Mouse (Mus musculus): ENCODE measurements around the gene Itgal. TPM values are rescaled to one million over a fixed set of nuclear protein-coding genes. Genes with fewer than 3 reads are reported as not detected.

Itgal gene
- polyA plus RNA-seq, 1 experiment from 2014 or later, result 1.2 TPM

- DNase-seq (ENCODE audit: low spot score) (no peak), ATAC-seq (ENCODE audit: insufficient read depth, low FRiP score, low TSS enrichment) (no peak)
- H3K27me3 ChIP-seq (ENCODE audit: control insufficient read depth, insufficient read depth, low read length), result no peaks in the 10 kb centered on the region
Measured at GRCm38 (mm10) chr7:127287940-127288339, 8.1 kb upstream of the Itgal start.

GRCm38 (mm10) chr7:127289306-127289705, 6.8 kb upstream of the Itgal start:
- Histone ChIP-seq H3K4me2 (ENCODE audit: low read depth) (no peak overlapping the region), H3K9me3 (ENCODE audit: control insufficient read depth, low read length) (peaks cover 10% of the 10 kb centered on the region), H3K4me1 (ENCODE audit: control insufficient read depth, insufficient read depth, low read length) (no peaks in the 10 kb centered on the region), H3K4me3 (ENCODE audit: low read depth, low read length) (no peak overlapping the region), H3K9ac (ENCODE audit: low read length) (no peak overlapping the region), H3K36me3 (ENCODE audit: control insufficient read depth, insufficient read depth, low read length) (no peaks in the 10 kb centered on the region), H3K27ac (ENCODE audit: low read depth, low read length) (no peak overlapping the region), H3K27me3 (ENCODE audit: control insufficient read depth, insufficient read depth, low read length) (no peaks in the 10 kb centered on the region)
- WGBS, result 93% methylated on average over 2 of the region's 2 CpGs
- ATAC-seq (ENCODE audit: insufficient read depth, low FRiP score, low TSS enrichment), result no peak
- DNase-seq (ENCODE audit: low spot score), result no peak

More at GRCm38 (mm10) chr7:127287940-127288339, 8.1 kb upstream of the Itgal start:
- H3K4me1 ChIP-seq (ENCODE audit: control insufficient read depth, insufficient read depth, low read length), result no peaks in the 10 kb centered on the region
- H3K9me3 ChIP-seq (ENCODE audit: control insufficient read depth, low read length), result peaks cover 10% of the 10 kb centered on the region
- H3K4me2 ChIP-seq (ENCODE audit: low read depth), result no peak overlapping the region
- 58% methylated on average over 1 of the region's 1 CpGs for WGBS
- H3K36me3 ChIP-seq (ENCODE audit: control insufficient read depth, insufficient read depth, low read length), result no peaks in the 10 kb centered on the region
- no peak overlapping the region for H3K9ac ChIP-seq (ENCODE audit: low read length)
- no peak overlapping the region for H3K27ac ChIP-seq (ENCODE audit: low read depth, low read length)
- H3K4me3 ChIP-seq (ENCODE audit: low read depth, low read length), result no peak overlapping the region

DNA sequence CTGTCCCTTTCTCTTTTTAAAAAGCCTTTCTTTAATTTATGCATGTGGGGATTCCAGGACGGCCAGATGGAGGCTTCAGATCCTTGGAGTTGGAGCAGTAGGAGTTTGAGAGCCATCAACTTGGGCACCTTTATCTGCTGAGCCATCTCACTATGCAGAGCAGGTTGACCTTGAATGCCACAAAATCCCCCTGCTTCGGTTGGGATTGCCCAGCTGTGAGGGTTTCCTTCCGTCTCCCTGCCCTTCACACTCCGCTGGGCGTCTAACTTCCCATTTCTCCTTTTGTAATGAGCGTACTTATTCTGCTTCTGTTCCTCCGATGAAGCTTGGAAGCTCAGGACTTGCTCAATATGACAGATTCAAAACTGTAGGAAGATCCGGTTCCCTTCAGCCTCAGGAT, 5.9 kb upstream of the Itgal start:
- 74% methylated on average over 8 of the region's 8 CpGs for WGBS
- H3K4me2 ChIP-seq (ENCODE audit: low read depth), result no peak overlapping the region
- H3K9me3 ChIP-seq (ENCODE audit: control insufficient read depth, low read length), result peaks cover 10% of the 10 kb centered on the region
- no peaks in the 10 kb centered on the region for H3K27me3 ChIP-seq (ENCODE audit: control insufficient read depth, insufficient read depth, low read length)
- no peak overlapping the region for H3K4me3 ChIP-seq (ENCODE audit: low read depth, low read length)
- no peak for DNase-seq (ENCODE audit: low spot score)
- no peak overlapping the region for H3K9ac ChIP-seq (ENCODE audit: low read length)
- H3K36me3 ChIP-seq (ENCODE audit: control insufficient read depth, insufficient read depth, low read length), result no peaks in the 10 kb centered on the region
- H3K27ac ChIP-seq (ENCODE audit: low read depth, low read length), result no peak overlapping the region
- no peak for ATAC-seq (ENCODE audit: insufficient read depth, low FRiP score, low TSS enrichment)
- H3K4me1 ChIP-seq (ENCODE audit: control insufficient read depth, insufficient read depth, low read length), result no peaks in the 10 kb centered on the region

DNA sequence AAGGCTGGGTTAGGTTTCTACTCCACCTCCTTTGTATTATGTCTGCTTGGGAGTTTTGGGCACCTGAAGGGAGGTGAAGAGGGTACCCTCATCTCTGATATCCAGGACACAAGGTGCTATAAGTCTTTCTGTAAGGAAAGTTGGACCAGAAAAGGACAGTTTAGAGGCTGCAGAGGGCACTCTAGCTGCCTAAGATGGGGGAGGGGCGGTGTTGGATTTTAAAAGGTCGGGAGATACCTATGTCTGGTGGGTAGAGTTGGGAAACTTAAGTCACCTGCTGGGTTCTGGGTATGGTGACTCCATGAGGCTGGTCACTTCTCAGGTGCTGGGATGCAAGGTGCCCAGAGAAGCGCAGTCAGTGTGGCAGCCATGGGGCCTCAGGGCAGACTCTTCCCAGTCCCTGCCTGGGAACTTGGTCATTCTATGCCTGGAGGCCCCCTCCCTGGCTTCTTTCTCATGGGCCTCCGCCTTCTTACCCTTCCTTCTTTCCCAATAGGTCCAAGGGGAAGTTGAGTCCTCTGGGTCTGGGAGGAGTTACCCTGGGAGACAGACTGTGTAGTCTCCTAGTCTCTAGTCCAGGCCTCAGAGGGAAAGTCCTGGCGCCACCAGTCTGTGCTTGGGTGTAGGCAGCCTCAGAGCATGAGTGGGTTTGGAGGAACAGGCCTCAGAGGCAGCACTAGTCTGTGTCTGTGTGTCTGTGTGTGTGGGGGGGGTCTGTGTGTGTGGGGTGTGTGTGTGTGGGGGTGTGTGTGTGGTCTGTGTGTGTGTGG, 911 bp downstream of the Itgal start:
- no peak overlapping the region for H3K4me3 ChIP-seq (ENCODE audit: low read depth, low read length)
- no peak for ATAC-seq (ENCODE audit: insufficient read depth, low FRiP score, low TSS enrichment)
- H3K36me3 ChIP-seq (ENCODE audit: control insufficient read depth, insufficient read depth, low read length), result no peaks in the 10 kb centered on the region
- H3K4me1 ChIP-seq (ENCODE audit: control insufficient read depth, insufficient read depth, low read length), result no peaks in the 10 kb centered on the region
- DNase-seq (ENCODE audit: low spot score), result no peak
- no peaks in the 10 kb centered on the region for H3K9me3 ChIP-seq (ENCODE audit: control insufficient read depth, low read length)
- H3K27ac ChIP-seq (ENCODE audit: low read depth, low read length), result no peak overlapping the region
- no peak overlapping the region for H3K9ac ChIP-seq (ENCODE audit: low read length)
- no peak overlapping the region for H3K4me2 ChIP-seq (ENCODE audit: low read depth)
- 83% methylated on average over 5 of the region's 5 CpGs for WGBS
- H3K27me3 ChIP-seq (ENCODE audit: control insufficient read depth, insufficient read depth, low read length), result no peaks in the 10 kb centered on the region

DNA sequence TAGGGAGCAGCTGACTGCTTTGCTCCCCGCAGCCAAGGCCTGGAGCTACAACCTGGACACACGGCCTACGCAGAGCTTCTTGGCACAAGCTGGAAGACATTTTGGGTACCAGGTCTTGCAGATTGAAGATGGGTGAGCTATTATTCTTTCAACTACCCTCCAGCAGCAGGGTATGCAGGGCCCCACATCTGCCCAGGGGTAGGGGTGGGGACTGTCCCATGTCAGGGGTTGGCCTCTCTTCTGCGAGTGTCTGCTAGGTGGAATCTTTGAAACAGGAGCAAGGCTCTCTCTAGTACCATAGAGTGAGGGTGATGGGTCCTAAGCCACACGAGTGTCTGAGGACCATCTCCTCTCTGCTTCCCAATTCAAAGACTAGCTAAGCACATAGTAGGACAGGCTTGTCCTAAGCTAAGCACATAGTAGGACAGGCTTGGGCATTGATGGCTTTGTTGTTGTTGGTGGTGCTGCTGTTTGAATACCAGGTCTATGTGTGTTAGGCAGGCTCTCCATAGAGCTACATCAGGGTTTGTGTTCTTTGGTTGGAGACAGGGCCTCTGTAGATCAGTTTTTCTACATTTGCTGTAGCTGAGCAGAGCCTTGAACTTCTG, 1.6 kb downstream of the Itgal start:
- no peak overlapping the region for H3K4me3 ChIP-seq (ENCODE audit: low read depth, low read length)
- no peaks in the 10 kb centered on the region for H3K27me3 ChIP-seq (ENCODE audit: control insufficient read depth, insufficient read depth, low read length)
- H3K27ac ChIP-seq (ENCODE audit: low read depth, low read length), result no peak overlapping the region
- H3K4me1 ChIP-seq (ENCODE audit: control insufficient read depth, insufficient read depth, low read length), result no peaks in the 10 kb centered on the region
- 94% methylated on average over 5 of the region's 5 CpGs for WGBS
- no peaks in the 10 kb centered on the region for H3K36me3 ChIP-seq (ENCODE audit: control insufficient read depth, insufficient read depth, low read length)
- no peak overlapping the region for H3K4me2 ChIP-seq (ENCODE audit: low read depth)
- H3K9ac ChIP-seq (ENCODE audit: low read length), result no peak overlapping the region
- no peaks in the 10 kb centered on the region for H3K9me3 ChIP-seq (ENCODE audit: control insufficient read depth, low read length)
- ATAC-seq (ENCODE audit: insufficient read depth, low FRiP score, low TSS enrichment) (no peak), DNase-seq (ENCODE audit: low spot score) (no peak)

- ATAC-seq (ENCODE audit: insufficient read depth, low FRiP score, low TSS enrichment) (no peak), DNase-seq (ENCODE audit: low spot score) (no peak)
- no peaks in the 10 kb centered on the region for H3K27me3 ChIP-seq (ENCODE audit: control insufficient read depth, insufficient read depth, low read length)
- no peak overlapping the region for H3K27ac ChIP-seq (ENCODE audit: low read depth, low read length)
- H3K36me3 ChIP-seq (ENCODE audit: control insufficient read depth, insufficient read depth, low read length), result no peaks in the 10 kb centered on the region
- H3K9me3 ChIP-seq (ENCODE audit: control insufficient read depth, low read length), result no peaks in the 10 kb centered on the region
- no peak overlapping the region for H3K4me3 ChIP-seq (ENCODE audit: low read depth, low read length)
- 84% methylated on average over 2 of the region's 2 CpGs for WGBS
- no peak overlapping the region for H3K4me2 ChIP-seq (ENCODE audit: low read depth)
- no peaks in the 10 kb centered on the region for H3K4me1 ChIP-seq (ENCODE audit: control insufficient read depth, insufficient read depth, low read length)
- H3K9ac ChIP-seq (ENCODE audit: low read length), result no peak overlapping the region
Measured at GRCm38 (mm10) chr7:127308431-127308830, 12.4 kb downstream of the Itgal start.

GRCm38 (mm10) chr7:127308887-127309286, 12.8 kb downstream of the Itgal start:
- H3K4me3 ChIP-seq (ENCODE audit: low read depth, low read length), result no peak overlapping the region
- no peaks in the 10 kb centered on the region for H3K9me3 ChIP-seq (ENCODE audit: control insufficient read depth, low read length)
- DNase-seq (ENCODE audit: low spot score), result peak; percentile 44
- no peak overlapping the region for H3K9ac ChIP-seq (ENCODE audit: low read length)
- no peaks in the 10 kb centered on the region for H3K4me1 ChIP-seq (ENCODE audit: control insufficient read depth, insufficient read depth, low read length)
- WGBS, result 69% methylated on average over 4 of the region's 4 CpGs
- H3K4me2 ChIP-seq (ENCODE audit: low read depth), result no peak overlapping the region
- H3K27me3 ChIP-seq (ENCODE audit: control insufficient read depth, insufficient read depth, low read length), result no peaks in the 10 kb centered on the region
- H3K36me3 ChIP-seq (ENCODE audit: control insufficient read depth, insufficient read depth, low read length), result no peaks in the 10 kb centered on the region
- ATAC-seq (ENCODE audit: insufficient read depth, low FRiP score, low TSS enrichment), result no peak
- no peak overlapping the region for H3K27ac ChIP-seq (ENCODE audit: low read depth, low read length)

GRCm38 (mm10) chr7:127309951-127310350, 13.9 kb downstream of the Itgal start:
- DNase-seq (ENCODE audit: low spot score) (no peak), ATAC-seq (ENCODE audit: insufficient read depth, low FRiP score, low TSS enrichment) (no peak)
- no peaks in the 10 kb centered on the region for H3K36me3 ChIP-seq (ENCODE audit: control insufficient read depth, insufficient read depth, low read length)
- H3K9me3 ChIP-seq (ENCODE audit: control insufficient read depth, low read length), result no peaks in the 10 kb centered on the region
- 72% methylated on average over 12 of the region's 12 CpGs for WGBS
- H3K4me1 ChIP-seq (ENCODE audit: control insufficient read depth, insufficient read depth, low read length), result no peaks in the 10 kb centered on the region
- no peak overlapping the region for H3K27ac ChIP-seq (ENCODE audit: low read depth, low read length)
- no peak overlapping the region for H3K4me2 ChIP-seq (ENCODE audit: low read depth)
- no peak overlapping the region for H3K9ac ChIP-seq (ENCODE audit: low read length)
- no peaks in the 10 kb centered on the region for H3K27me3 ChIP-seq (ENCODE audit: control insufficient read depth, insufficient read depth, low read length)
- H3K4me3 ChIP-seq (ENCODE audit: low read depth, low read length), result no peak overlapping the region

DNA sequence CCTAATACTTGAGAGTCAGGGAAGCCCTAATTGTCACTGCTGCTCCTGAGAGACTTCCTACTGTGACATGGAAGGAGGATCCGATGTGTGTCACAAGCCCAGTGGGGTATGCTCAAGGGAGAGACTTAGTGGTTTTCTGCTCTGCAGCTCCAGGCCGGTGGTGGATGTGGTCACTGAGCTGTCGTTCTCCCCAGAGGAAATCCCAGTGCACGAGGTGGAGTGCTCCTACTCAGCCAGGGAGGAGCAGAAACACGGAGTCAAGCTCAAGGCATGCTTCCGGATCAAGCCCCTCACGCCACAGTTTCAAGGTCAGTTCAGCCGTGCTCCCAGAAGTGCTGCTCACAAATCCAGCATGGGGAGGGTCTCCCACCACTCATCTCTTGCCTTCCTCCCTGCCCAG, 17.9 kb downstream of the Itgal start:
- H3K4me2 ChIP-seq (ENCODE audit: low read depth), result no peak overlapping the region
- H3K9ac ChIP-seq (ENCODE audit: low read length), result no peak overlapping the region
- no peaks in the 10 kb centered on the region for H3K27me3 ChIP-seq (ENCODE audit: control insufficient read depth, insufficient read depth, low read length)
- H3K4me1 ChIP-seq (ENCODE audit: control insufficient read depth, insufficient read depth, low read length), result no peaks in the 10 kb centered on the region
- H3K4me3 ChIP-seq (ENCODE audit: low read depth, low read length), result no peak overlapping the region
- no peaks in the 10 kb centered on the region for H3K36me3 ChIP-seq (ENCODE audit: control insufficient read depth, insufficient read depth, low read length)
- no peak for DNase-seq (ENCODE audit: low spot score)
- H3K27ac ChIP-seq (ENCODE audit: low read depth, low read length), result no peak overlapping the region
- no peaks in the 10 kb centered on the region for H3K9me3 ChIP-seq (ENCODE audit: control insufficient read depth, low read length)
- no peak for ATAC-seq (ENCODE audit: insufficient read depth, low FRiP score, low TSS enrichment)
- 55% methylated on average over 8 of the region's 8 CpGs for WGBS

All from neural tube, embryonic 11.5 days (tissue).